Mouse (Mus musculus): ENCODE data around the gene Trpc7. TPM values are rescaled to one million over a fixed set of nuclear protein-coding genes. Genes with fewer than 3 reads are reported as not detected.

Trpc7 gene
- not detected for polyA plus RNA-seq (2017; shearing (Covaris generic))

DNA sequence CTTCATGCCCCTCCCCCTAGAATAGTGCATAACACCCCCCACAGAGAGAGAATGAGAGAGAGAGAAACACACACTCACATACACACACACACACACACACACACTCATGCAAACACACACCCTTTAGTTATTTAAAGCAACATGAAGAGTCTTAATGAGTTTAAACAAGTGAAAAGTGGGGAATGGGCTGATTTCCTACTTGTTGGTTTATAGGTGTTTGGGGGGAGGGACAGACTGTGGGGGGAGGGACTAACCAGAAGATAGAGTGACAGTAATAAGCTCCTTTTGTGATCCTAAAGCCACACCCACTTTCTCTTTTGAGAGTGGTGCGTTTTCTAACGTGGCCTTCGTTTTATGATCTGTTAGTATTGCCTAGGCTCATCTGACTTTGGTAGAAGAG is at the start of gene Trpc7:
TSS of gene Trpc7 (minus strand) at position 101 of the 400 bp plus-strand sequence.

DNA sequence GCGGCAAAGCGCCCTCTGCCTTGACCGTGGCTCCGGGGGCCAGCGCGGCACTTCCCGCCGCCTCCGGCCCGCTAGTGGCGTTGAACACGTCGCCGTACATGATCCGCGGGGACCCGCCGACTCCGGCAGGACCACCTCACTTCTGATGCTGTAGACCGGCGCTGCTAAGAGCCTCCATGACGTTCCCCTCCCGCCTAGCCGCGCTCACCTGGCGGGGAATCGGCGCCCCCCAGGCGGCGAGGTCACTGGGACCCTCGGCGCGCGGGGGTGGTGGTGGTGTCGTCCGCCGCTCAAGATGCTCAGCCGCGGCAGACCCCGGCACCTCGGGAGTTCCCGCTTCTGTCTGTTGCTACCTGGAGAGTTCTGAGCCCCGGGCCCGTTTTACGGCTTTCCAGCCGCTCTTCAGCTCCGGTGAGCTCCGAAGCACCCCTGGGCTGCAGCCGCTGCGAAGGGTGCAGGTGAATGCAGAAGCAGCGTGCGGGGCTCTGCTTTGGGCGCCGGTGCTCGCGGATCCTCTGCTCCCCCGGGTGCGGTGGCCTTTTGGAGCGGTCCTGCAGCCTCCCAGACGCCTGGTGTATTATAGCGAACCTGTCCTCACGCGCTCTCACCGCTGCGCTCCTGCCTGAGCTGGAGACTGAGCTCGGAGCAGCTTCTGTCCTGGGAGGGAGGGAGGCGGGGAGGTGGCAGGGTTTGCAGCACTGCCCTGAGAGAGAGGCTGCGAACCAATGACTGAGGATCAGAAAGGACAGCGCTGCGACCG is 142.4 kb downstream of the Trpc7 start, which contains the start of gene Gm45623:
TSS of gene Gm45623 (minus strand) at position 636 of the 760 bp plus-strand sequence.

Other genes starting within 250 kb of the Trpc7 start
- gene Smad5, start 193.0 kb downstream of the Trpc7 start, polyA plus RNA-seq (2017; shearing (Covaris generic)) = 47.1 TPM
- not detected for gene Gm45623, start 142.2 kb downstream of the Trpc7 start, polyA plus RNA-seq (2017; shearing (Covaris generic))

All from effector memory CD4-positive, alpha-beta T cell, adult 7 months (primary cell).